Mouse (Mus musculus): ENCODE data around the gene Pbx1.
"Not testable (repeated sequence)": the region's sequence is repeated elsewhere in the genome, so short reads cannot be mapped to it uniquely, and the experiment has no call there.

Pbx1 gene

DNA sequence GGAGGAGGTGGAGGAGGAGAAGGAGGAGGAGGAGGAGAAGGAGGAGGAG is at the start of gene Pbx1:
TSS of gene Pbx1 (minus strand) at position 39 of the 49 bp plus-strand sequence.
- not testable (repeated sequence) for DNase-seq (ENCODE audit: inconsistent ontology term)

DNA sequence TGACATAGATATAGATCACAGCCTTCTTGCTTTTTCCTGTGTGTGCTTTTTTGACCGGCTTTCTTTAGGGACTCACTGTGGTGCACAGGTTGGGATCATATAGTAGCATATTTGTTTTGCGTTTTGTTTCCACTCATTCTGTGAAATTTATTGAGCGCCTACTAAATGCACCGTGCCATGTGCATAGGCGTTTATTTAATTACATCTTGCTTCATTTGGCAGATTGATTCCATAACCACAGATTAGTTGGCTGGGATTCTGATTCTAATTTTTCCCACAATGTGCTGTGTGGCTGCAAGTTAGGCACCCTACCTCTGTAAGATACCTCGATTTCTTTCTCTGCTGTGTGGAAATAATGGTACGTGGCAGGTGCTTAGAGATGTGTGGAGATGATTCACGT is 47.6 kb upstream of the Pbx1 start:
- DNase-seq (ENCODE audit: inconsistent ontology term) = no peak

DNA sequence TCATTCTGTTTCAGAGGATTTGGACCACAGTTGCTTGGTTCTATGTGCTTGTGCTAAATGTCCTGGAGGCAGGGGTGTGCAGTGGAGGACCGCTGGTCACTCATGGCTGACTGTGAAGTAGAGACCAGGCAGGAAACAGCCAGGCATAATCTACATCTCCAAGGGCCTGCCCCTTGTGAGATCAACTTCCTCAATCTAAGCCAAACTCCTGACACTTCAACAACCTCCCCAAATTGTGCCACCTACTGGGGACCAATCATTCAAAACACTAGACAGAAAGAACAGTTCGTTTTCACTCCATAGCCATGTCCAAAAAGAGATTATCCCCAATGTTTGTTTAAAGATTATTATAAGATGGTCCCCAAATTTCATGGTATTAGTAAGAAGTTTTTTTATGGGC is 46.8 kb upstream of the Pbx1 start:
- no peak for DNase-seq (ENCODE audit: inconsistent ontology term)

DNA sequence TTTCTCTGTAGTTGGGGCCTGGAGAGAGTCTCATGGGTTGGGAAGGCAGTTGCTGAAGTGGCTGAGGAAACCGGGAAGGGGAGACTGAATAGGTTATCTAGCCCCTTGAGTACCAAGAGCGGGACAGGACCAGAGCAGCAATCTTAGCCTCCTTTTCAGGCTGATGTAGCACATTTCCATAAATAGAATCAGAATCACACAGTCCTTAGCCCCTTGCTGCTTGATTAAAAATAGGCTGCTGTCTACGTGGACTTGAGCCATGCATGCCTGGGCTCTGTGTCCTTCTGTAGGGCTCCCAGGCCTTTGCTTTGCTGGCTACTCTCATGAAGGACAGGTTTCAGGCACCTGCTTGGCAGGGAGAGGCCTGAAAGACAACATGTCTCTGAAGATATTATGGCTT is 44.8 kb upstream of the Pbx1 start:
- DNase-seq (ENCODE audit: inconsistent ontology term) = no peak

DNA sequence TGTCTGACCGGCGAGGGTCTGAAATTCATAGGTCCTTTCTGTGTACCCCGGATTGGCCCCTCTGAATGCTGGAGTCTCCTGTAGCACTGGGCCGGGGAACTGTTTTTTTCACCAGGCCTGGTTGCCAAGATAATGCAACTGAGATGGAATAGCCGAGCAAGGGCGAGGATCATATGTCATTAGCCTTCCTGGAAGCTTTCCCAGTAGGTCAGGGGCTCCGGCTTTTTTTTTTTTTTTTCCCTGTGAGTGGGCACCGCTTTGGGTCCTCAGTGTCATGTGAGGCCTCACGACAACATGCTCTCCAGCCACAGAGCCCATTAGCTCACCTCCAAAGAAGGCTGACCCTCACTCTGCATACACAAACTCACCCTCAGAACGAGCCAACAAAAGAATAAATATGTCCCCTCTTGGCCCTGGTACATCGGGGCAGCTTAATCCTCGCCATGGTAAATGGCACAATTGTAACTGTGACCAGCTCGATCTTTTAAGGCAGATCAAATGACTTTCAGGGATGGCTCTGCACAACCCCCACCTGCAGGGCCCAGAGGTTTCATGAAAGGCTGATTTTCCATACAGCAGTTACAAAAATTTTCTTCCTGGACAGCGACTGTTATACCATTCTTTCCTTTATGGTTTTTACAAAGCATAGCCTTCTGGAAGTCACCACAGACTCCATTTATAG is 44.3 kb upstream of the Pbx1 start:
- DNase-seq (ENCODE audit: inconsistent ontology term) = no peak

DNA sequence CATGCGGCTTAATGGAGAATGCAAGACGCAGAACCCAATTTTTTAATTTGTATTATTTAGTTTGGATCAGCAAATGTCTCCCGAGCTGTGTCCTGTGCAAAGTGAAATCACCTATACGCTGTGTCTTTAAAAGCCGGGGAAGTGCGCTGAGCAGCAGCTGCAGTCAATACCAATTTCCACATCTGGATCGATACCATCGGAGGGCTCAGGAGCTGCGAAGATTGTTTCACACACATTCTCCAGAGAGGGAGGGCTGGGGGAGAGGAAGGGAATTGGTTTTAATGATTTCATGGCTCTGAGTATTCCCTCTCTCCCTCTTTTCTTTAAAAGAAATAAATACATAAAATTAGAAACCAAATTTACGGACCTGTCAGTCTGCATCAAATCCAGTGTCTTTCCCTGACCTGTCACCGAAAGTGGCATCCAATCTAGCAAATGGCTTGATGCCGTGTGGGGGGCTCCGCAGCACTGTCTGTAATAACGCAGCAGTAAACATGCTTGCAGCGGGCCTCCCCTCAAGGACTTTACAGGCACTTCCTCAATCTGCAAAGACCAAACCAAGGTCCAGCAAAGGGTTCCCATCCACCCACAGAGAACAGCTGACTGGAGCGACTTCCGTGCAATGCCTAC is 43.6 kb upstream of the Pbx1 start:
- DNase-seq (ENCODE audit: inconsistent ontology term) = no peak

DNA sequence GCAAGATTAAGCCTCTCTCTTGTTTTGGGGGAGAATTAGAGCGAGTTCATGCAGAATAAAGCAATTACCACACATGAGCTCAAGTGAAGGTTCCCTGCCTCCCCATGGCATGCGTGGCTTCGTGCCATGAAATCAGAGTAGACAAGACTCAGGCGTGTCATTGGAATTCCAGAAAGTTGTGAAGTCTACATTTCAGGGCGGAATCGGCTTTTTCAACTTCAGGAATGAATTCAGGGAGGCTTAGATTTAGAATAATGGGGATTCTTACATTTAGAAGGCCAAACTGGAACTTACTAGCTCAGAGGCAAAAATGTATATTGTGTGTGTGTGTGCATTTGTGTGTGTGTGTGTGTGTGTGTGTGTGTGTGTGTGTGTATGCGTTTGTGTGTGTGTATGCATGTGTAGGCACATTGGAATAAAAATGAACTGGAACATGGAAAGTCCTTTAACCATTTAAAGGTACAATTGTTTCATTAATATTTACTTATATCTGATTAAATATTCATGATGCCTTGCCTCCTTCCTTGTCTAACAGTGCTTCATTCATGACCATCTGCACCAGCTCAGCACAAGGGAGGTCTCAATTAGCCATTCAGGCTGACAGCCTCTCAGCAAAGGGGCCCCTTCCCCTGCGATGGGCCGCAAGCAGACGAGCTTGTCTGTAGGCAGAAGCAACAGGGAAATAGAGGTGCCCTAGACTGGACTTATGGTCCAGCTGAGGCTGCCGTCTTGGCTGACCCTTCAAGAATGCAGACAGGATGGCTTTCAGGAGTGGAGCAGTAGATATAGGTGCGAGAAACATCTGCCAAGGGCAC is 41.4 kb upstream of the Pbx1 start:
- peak; percentile 90 for DNase-seq (ENCODE audit: inconsistent ontology term)

DNA sequence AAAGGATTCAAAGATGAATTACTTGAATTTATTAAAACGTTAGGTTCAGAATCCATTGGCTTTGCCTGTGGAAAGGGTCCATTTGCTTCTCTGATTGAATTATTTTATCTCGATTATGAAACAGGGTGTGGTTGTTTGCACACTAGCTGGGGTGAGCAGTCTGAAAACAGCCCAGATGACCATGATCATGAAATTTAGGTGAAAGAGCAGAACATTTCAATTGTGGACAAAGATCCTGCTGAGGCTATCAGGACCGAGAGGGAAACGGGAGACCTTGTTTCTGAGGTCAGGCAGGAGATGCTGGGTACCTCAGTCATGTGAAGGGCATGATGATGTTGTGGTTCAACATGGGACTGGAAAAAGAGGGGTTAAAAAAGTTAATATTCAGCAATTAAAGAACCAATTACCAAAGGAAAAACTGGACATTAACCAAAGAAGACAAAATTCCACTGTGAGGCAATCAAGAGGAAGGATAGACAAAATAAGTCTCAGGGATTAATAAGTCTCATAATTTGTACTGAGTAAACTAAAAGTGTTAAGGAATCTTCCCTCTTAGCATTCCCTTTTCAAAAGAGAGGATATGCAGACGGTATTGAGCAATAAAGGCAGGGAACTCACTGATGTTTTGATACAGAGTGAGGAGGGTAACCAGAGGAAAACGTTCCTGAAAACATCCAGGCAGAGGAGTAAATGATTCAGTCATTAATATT is 40.6 kb upstream of the Pbx1 start:
- DNase-seq (ENCODE audit: inconsistent ontology term) = no peak

DNA sequence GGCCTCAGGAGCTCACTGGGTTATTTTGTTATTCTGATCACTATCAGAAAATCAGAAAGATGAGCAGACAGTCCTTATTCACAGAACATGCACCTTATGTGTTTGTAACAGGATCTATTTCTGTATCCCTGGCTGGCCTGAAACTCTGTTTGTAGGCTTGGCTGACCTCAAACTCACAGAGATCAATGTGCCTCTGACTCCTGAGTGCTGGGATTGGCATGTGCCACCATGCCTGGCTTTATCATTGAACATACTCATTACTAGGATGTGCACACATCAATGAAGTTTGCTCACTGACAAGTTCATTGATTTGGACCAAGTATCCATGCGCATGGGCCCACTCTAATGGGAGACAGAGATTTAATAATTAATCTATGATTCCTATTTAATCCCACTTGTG is 27.4 kb upstream of the Pbx1 start:
- no peak for DNase-seq (ENCODE audit: inconsistent ontology term)

DNA sequence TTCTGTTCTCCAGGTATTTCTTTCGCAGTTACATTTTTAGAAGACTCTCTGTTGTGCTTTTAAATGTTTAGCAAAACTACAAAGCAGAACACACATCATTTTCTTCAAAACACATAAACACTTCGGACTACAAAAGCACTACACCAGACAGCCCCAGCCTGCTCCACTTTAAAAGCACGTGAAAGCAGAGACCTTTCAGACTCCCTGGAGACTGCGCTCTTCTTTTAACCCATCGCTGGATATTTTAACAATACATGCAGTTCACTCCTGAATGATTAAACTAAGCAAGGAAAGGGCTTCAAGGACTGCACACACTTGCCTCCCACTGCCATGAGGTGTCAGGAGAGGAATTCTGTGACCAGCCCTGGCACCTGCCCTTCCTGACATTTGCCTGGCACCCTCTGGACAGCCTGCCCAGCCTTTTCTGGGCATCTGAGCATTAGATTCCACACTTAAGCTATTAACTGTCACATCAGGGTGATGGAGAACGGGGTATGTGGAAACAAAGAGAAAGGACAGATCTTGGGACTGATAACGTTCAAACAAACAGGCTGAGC is 25.2 kb upstream of the Pbx1 start:
- DNase-seq (ENCODE audit: inconsistent ontology term) = no peak

DNA sequence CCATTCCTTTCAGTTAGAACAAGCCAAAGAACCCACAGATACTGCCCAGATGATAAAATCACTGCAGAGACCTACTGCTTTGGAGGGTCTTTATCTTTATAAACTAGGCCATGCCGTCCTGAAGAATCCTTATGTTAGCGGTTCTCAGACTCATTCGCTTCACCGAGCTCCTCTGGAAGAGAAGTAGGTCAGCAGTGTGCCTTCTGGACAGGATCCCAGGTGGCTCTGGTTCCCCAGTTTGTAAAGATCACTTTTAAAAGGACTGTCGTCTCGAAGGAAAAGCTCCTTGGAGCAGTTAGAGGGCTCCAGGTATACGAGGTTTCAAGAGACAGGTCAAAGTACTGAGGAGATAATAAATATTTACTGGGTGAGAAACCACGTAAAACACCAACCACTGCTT is 23.1 kb upstream of the Pbx1 start:
- DNase-seq (ENCODE audit: inconsistent ontology term) = no peak

DNA sequence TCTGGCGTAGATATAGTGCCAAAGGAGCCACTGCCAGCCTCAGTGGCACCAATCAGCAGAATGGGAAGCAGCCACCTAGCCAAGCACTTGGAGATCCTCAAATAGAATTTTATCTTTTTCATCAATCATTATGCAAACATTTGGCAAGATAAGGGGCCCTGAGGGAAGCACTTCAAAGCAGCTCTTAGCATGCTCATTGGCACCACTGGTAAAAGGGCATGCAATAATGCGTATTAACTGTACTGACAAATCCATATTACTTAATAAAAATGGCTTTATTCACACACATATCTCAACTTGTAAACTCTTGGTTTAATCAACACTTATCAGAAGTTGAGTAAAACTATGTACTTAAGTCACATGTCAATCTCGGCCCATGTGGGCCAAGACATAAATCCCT is 1.6 kb upstream of the Pbx1 start:
- DNase-seq (ENCODE audit: inconsistent ontology term) = no peak

DNA sequence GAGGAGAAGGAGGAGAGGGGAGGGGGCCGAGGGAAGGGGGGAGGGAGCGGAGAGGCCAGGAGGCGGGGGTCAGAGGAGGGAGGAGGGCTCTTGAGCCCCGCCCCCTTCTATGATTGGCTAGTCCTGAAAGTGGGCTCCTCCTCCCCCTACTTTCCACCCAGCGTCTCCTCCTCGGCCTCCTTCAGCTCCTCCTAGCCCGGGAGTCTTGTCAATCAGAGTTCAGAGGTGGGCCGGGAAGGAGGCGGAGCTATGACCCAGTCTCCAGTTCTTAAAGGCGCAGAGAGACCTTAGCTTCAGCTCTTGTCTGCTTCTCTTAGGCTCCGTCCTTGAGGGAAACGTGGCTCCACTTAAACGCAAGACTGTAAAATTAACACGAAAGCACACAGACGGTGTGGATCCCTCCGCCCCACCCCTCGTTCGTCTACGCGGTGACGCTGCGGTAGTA is 233 bp upstream of the Pbx1 start:
- peak; percentile 99 for DNase-seq (ENCODE audit: inconsistent ontology term)

DNA sequence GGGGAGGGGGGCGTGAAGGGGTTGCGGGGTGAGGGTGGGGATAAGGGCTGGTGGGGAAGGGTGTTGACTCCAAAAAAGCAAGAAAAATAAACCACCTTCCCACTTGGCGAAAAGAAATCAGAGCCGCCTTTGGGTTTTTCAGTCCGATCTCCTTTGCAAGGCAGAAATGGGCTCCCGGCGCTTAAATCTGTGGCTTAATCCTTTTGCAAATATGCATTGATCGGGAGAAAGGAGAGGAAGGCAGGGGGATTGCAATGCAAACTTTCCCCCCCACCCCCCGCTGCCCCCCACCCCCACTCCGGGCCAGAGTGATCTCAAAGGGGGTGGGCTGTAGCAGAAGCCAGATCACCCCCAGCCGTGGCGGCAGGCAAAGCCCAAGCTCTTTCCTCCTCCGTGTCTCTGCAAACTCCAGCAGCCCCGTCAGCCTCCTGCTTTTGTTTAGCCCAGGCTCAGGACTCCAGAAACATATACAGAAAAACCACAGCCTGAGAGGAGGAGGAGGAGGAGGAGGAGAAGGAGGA is 299 bp downstream of the Pbx1 start:
- no peak for DNase-seq (ENCODE audit: inconsistent ontology term)

DNA sequence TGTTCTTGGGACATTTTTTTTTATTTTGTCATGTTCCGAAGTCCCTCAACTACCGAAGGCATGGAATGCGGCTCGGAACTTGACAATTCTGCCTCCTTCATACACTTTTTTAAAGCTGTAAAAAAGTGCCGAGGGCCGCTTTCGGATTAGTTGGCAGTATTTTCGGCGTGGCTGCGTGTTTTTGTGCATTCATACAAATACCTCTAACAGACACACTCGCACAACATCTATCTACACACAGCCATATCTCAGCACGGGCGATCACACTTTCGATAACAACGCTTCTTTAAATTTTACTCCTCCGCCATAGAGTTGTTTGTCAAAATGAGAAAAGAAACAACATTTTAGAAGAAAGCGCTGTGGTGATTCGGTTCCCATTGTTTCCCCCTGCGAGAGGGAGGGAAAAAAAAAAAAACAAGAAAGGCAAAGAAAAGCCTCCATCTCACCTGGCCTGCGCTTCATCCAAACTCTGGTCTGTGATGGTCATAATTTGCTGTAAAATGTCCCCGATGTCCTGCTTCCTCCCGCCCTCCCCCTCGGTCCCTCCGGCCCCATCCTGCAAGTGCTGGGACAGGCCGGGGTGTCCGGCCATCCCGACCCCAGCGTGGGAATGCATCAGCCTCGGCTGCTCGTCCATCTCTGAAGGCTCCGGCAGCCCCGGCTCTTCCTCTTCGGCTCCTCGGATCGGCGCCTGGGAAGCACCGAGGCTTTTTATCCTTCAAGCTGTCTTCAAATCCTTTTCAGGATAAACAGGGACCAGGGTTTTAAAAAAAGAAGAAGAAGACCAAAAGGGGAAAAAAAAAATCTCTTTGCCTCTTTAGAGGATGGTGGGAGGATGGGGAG is 981 bp downstream of the Pbx1 start:
- peak; percentile 59 for DNase-seq (ENCODE audit: inconsistent ontology term)

DNA sequence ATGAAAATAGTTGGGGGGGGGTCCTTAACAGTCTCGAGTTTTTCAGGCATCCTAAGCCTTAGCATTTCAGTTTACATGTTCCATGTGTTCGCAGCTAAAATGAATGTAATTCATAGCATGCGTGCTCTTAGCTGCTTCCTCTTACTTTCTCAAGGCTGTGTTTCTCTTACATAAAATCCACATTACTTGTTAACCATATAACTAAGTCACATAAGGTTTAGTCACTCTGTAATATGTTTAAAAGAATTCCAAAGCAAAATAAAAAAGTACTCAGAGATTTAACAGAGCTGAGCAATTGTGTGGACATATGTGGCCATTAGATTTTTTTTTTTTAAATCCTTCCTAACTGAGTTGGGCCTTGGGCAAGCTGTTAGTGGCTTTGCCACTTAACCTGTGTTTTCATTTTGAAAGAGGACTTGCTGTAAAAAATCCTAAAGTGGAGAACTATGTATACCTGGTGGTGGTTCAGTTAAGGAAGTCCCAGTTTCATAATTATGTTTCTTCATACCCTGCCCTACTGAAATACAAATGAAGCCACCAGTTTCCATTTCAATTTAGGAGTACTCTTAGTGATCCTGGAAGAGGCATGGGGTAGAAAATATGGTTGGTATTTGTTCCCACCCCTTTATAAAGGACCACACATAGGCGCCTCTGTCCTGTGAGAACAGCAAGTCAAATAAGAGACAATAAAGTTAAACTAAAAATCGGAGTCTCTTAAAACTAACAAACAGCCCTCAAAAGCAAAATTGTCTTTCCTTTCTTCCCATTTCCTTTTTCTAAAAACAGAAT is 2.0 kb downstream of the Pbx1 start:
- DNase-seq (ENCODE audit: inconsistent ontology term) = peak; percentile 42

DNA sequence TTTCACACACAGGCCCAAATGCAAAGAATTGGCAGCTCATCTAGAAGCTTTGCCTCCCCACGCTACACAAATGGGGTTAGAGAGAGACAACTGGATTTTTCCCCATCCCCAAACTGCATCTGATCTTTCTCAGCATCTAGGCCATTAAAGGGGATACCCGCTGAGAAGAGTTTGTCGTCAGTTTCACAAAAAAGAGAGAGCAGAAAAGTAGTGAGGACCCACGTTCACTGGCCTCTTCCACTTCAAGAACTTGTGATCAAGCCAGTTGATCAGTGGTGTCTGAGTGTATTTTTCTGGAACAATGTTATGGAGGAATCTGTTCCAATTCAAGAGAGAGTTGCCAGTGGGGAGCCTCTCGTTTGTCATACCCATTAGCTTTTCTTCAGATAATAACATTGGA is 2.7 kb downstream of the Pbx1 start:
- DNase-seq (ENCODE audit: inconsistent ontology term) = no peak

DNA sequence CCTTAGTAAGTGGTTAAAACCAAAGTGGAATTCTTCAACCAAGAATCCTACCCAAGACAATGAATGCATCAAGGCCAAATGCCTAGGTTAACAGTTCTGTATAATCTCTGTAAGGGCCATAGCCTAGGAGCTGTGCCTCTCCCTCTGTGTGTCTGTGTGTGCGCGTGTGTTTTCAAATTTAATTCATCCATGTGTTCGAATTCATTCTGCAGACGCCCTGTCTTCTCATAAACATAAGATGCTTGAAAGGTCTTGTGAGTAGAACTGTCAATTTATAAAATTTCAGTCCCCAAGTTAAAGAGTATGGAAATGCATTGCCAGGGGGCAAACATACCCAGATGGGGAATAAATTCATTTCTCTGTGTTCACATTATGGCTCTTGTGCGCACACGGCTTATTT is 3.8 kb downstream of the Pbx1 start:
- DNase-seq (ENCODE audit: inconsistent ontology term) = no peak

DNA sequence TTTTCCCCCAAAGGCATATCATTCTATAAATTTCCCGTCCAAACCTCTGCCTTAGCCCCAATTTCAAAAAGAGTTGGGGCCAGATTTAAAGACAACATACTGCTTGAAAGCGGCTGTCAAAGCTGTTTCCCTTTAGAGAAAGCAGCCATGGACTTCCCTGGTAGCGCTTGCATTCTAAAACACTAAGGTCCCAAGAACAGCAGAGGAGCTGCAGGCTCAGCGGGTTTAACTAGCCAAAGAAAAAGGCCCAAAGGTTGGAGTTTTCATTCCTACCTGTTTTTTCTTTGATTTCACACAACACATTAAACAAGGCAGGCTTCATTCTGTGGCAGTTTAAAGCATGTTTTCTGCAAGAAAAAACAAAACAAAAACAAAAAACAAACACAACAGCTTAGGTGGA is 4.5 kb downstream of the Pbx1 start:
- DNase-seq (ENCODE audit: inconsistent ontology term) = no peak

DNA sequence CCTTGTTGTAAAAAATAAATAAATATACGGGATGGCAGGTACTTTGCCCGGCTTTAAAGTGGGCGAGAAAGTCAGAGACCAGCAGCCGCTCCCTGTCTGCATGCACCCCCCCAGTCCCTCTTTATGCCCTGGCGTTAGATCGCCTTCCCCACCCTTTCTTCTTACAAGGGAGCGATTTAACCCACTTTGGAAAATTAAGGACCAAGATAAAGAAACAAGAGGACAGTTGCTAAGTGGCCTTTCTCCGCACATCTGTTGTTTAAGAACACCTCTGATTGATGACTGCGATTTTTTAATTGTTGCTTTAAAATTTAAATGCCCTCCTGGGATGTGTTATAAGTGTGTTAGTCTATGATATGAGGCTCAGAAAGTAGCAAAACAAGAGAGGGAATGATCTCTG is 5.2 kb downstream of the Pbx1 start:
- DNase-seq (ENCODE audit: inconsistent ontology term) = no peak

DNA sequence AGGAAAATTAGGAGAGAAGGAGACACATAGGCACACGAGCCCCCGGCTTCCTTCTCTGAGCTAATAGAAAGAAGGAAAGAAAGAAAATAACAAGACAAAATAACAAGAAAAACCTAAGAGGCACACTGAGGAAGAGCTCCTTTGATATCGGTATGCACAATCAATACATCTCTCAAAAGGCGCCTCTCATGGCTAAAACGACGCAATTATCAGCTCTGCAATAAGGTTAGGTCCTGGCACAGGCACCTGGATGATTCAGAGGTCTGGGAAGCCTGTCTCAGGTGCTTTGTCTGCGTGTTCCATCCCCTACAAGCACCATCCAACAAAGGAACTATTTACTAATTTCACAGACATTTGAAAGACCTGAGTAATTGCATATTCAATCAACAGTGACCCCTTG is 5.8 kb downstream of the Pbx1 start:
- no peak for DNase-seq (ENCODE audit: inconsistent ontology term)
